Mouse (Mus musculus) activated CD4-positive, CD25-positive, alpha-beta regulatory T cell, adult 4 months (primary cell): ENCODE measurements around the gene Cyp2j9. TPM values are rescaled to one million over a fixed set of nuclear protein-coding genes. Genes with fewer than 3 reads are reported as not detected.
"Not testable (repeated sequence)": the region's sequence is repeated elsewhere in the genome, so short reads cannot be mapped to it uniquely, and the experiment has no call there.

Experiments used
- ATAC-seq: one replicate; pipeline ENCODE4 v1.8.0; 2017
- polyA plus RNA-seq, 2 experiments: library from polyadenylated mRNA; unstranded; fragments of 100-300 nt; shearing (Covaris generic); gene quantifications; one replicate each; pipeline ENCODE4 v1.2.1; 2017

Gene Cyp2j9
- under 1 TPM in 1 of 2 experiments, not detected in 1; 0.25 TPM for polyA plus RNA-seq

DNA sequence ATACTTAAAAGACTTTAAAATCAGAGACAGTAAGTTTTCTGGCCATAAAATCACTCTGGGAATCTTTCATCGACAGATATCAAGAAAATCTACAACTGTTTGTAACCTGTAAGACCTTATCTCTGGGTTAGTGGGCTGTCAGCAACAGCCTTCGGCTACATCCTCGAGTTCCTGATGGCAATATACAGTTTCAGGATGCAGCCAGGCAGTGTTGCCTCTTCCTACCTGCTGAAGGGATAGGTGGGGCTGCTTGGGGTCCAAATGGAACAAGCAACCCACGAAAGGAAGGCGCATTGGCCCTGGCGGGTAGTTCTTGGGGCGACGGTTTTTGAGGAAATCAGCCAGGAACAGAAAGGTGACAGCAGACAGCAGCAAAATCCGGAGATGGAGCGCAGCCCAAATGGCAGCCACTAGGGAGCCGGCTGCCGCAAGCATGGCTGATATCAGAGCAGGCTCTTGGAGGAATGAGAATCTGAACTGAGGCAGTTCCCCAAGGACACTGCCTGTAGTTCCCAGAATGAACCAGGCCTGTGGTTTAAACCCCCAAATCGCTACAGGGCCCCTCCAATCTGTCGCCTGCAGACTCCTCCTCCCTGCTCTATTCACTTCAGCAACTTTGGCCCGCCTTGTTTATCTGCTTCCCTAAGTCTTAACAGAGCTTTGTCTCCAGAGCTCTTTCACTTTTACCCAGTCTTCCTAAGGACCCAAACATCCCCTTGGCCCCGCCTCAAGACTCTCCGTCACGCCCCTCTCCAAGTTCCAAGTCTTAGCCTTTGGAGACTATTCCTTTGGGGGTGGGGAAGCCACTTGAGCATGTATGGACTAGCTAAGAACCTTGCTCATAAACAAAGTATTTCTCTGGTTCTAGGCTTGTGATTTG, at the start of gene Cyp2j9:
TSS of gene Cyp2j9 (minus strand) at position 668 of the 880 bp plus-strand sequence.
- ATAC-seq = no peak

GRCm38 (mm10) chr4:96635455-96635854, 44.1 kb upstream of the Cyp2j9 start:
- no peak for ATAC-seq

- no peak for ATAC-seq
These were observed 31.1 kb upstream of the Cyp2j9 start for GRCm38 (mm10) chr4:96622474-96622873.

DNA sequence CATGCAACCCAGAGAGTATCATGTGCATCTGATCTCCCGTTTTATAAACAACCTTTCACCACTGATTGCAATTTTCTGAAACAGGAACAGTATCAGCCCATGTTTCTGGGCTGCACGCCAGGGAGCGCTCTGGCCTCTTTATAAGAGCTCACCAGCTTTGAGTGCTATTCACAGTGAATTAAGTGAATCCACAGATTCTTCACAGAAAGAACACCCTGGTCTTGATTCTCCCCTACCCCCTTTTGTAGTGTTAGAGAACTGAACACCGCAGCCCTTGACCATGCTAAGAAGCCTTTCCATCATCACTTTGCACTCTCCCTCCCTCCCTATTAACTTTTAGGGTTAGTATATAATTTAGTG, 393 bp upstream of the Cyp2j9 start:
- ATAC-seq = no peak

- no peak for ATAC-seq
These were observed 9.8 kb downstream of the Cyp2j9 start for GRCm38 (mm10) chr4:96581425-96582088.

- ATAC-seq = not testable (repeated sequence)
These were observed 11.0 kb downstream of the Cyp2j9 start for GRCm38 (mm10) chr4:96580351-96580750.

- no peak for ATAC-seq
These were observed 21.9 kb downstream of the Cyp2j9 start for GRCm38 (mm10) chr4:96569442-96569841.

- no peak for ATAC-seq
These were observed 23.4 kb downstream of the Cyp2j9 start for GRCm38 (mm10) chr4:96567988-96568387.

GRCm38 (mm10) chr4:96565808-96566207, 25.6 kb downstream of the Cyp2j9 start:
- no peak for ATAC-seq

- no peak for ATAC-seq
These were observed 30.9 kb downstream of the Cyp2j9 start for GRCm38 (mm10) chr4:96560464-96560863.

- no peak for ATAC-seq
These were observed 31.6 kb downstream of the Cyp2j9 start for GRCm38 (mm10) chr4:96559781-96560180.

DNA sequence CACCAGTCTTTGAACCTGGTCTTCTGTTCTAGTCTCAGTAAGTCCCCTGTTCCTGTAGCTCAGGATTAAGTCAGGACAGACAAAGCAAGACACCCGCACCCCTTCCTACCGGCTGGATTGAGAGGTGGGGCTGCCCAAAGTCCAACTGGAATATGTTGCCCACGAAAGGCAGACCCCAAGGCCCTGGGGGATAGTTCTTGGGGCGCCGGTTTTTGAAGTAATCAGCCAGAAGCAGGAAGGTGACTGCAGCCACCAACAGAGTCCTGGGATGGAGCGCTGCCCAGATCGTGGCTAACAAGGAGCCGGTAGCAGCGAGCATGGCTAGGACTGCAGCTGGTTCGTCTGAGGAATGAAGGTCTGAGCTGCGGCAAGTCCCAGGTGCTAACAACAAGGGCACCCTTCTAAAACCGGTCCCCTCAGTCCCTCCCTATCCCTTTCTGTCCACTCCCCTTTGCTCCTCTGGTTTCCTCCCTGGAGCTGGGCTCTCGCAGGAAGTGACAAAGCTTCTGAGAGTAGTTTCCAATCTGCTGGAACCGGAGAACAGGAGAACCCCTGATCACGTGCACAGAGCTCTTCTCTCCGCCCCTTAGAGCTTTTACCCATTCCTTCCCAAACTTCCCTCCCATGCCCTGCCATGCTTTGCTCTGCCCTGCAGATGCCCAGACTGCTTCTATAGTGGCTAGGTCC, 38.1 kb downstream of the Cyp2j9 start, which contains the start of gene Cyp2j6:
TSS of gene Cyp2j6 (minus strand) at position 529 of the 687 bp plus-strand sequence.
- no peak for ATAC-seq

DNA sequence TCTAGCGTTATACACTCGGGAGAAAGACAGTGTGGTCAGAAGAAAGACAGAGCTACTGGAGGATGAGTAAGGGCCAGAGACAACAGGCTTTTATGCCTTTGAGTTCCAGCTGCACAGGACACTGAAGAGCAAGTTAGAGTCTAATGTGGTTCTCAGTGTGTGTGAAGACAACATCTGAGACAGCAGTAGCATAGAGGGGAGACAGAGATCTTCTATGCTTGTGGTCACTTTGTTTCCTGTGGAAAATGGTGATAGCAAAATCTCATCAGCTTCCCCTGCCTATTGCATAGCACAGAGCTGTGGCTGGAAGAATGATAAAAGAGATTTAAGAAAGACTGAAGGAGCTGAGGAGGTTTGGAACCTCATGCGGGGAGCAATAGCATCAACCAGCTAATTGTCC, 39.8 kb downstream of the Cyp2j9 start:
- ATAC-seq = no peak

GRCm38 (mm10) chr4:96545976-96546375, 45.4 kb downstream of the Cyp2j9 start:
- ATAC-seq = no peak

DNA sequence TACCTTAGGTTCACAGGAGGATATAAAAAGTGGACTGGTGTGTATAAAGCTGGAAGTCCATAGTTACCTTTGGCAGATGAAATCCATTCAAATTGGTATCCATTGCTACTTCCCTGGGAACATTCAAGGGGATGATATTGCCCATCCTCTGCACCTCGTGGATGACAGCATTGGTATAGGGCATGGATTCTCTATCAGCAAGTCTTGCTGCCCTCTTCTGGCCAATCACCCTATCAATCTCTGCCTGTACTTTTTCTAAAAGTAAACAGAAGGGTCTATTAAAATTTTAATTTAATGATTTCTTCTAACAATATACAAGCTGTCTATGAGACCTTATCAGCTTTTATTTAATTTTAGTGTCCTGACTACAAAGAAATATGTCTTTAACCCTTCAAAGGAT, 65.6 kb downstream of the Cyp2j9 start:
- no peak for ATAC-seq

DNA sequence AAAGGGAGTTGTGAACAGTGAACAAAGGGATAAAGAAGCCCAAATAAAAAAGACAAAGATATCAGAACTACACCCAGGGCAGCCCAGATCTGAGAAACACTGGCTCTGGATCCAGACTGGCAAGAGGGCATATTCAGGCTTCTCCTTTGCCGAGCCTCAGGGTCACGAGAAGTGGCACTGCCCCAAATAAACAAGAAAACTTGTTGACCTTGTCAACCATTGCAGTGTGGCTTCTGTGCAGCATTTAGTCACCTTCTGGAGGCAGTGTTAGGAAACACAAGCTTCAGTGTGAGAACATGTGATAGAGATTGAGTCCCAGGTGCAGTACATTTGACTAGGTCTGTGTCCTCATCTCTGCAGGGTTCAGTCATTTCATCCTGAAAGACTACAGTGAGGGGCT, 69.1 kb downstream of the Cyp2j9 start:
- ATAC-seq = no peak

Other genes with a start within 250 kb of the Cyp2j9 start
- not detected for gene Cyp2j11, start 242.9 kb downstream of the Cyp2j9 start, polyA plus RNA-seq
- gene Cyp2j8, start 84.2 kb downstream of the Cyp2j9 start, polyA plus RNA-seq = not detected
- not detected for gene Cyp2j6, start 37.9 kb downstream of the Cyp2j9 start, polyA plus RNA-seq
- gene Cyp2j5, start 72.6 kb upstream of the Cyp2j9 start, polyA plus RNA-seq = not detected
- not detected for gene Gm12695, start 193.6 kb upstream of the Cyp2j9 start, polyA plus RNA-seq